Comparison of ENCODE assay signal across 8 mouse cellular contexts in genomic region chr13:51170691-51171680, GRCm38 (mm10). TPM values are rescaled to one million over a fixed set of nuclear protein-coding genes. Genes with fewer than 3 reads are reported as not detected.
DNase-seq lines count a peak whose midpoint lies in the region; ATAC-seq and TF ChIP-seq lines count a peak whose summit lies in the region.

Gene Nxnl2, plus strand, starts transcription at chr13:51171022.

- H3K4me1 ChIP-seq in intestine, embryonic 15.5 days (replicated peaks) = peaks cover 14% of the 10 kb centered on the region; the same call in 1 of the 2 replicates
- peaks cover 12% of the 10 kb centered on the region for H3K4me1 ChIP-seq in liver, embryonic 15.5 days (replicated peaks)
- peaks cover 7% of the 10 kb centered on the region; the same call in 1 of the 2 replicates for H3K4me1 ChIP-seq in neural tube, embryonic 11.5 days (ENCODE audit: control insufficient read depth, insufficient read depth, low read length)
- H3K4me1 ChIP-seq in stomach, postnatal 0 days (replicated peaks; ENCODE audit: control insufficient read depth, insufficient read depth) = no peaks in the 10 kb centered on the region

- H3K9me3 ChIP-seq in intestine, embryonic 15.5 days = no peaks in the 10 kb centered on the region
- H3K9me3 ChIP-seq in liver, embryonic 15.5 days (replicated peaks) = no peaks in the 10 kb centered on the region
- H3K9me3 ChIP-seq in neural tube, embryonic 11.5 days (ENCODE audit: control insufficient read depth, low read length) = no peaks in the 10 kb centered on the region
- no peaks in the 10 kb centered on the region for H3K9me3 ChIP-seq in stomach, postnatal 0 days (ENCODE audit: control insufficient read depth, low read length)

- H3K4me3 ChIP-seq in intestine, embryonic 15.5 days (replicated peaks) = peak within 1 kb of the TSS; percentile 54
- H3K4me3 ChIP-seq in liver, embryonic 15.5 days (replicated peaks) = peak within 1 kb of the TSS; percentile 44
- H3K4me3 ChIP-seq in neural tube, embryonic 11.5 days (ENCODE audit: low read depth, low read length) = peak within 1 kb of the TSS; percentile 35
- H3K4me3 ChIP-seq in stomach, postnatal 0 days (ENCODE audit: low read depth, low read length) = peak within 1 kb of the TSS; percentile 51

- WGBS in intestine, embryonic 15.5 days = under 1% methylated on average over 63 of the region's 64 CpGs
- WGBS in liver, embryonic 15.5 days (ENCODE audit: insufficient replicate concordance) = 2% methylated on average over 64 of the region's 64 CpGs
- under 1% methylated on average over 64 of the region's 64 CpGs for WGBS in neural tube, embryonic 11.5 days
- WGBS in stomach, postnatal 0 days = under 1% methylated on average over 59 of the region's 64 CpGs

- peak; percentile 68 for TF ChIP-seq CTCF in stomach, postnatal 0 days (IDR thresholded peaks at IDR 0.05; ENCODE audit: low read depth)

- no peaks in the 10 kb centered on the region; the same call in 1 of the 2 replicates for H3K27me3 ChIP-seq in intestine, embryonic 15.5 days (replicated peaks)
- peaks cover 45% of the 10 kb centered on the region for H3K27me3 ChIP-seq in liver, embryonic 15.5 days
- H3K27me3 ChIP-seq in neural tube, embryonic 11.5 days (ENCODE audit: control insufficient read depth, insufficient read depth, low read length) = peaks cover 2% of the 10 kb centered on the region; the same call in 1 of the 2 replicates
- no peaks in the 10 kb centered on the region; the same call in 1 of the 2 replicates for H3K27me3 ChIP-seq in stomach, postnatal 0 days (ENCODE audit: control insufficient read depth, insufficient read depth, low read length)

- peak within 1 kb of the TSS; percentile 98 for H3K4me2 ChIP-seq in intestine, embryonic 15.5 days (replicated peaks)
- peak within 1 kb of the TSS; percentile 69 for H3K4me2 ChIP-seq in liver, embryonic 15.5 days
- peak within 1 kb of the TSS; percentile 69 for H3K4me2 ChIP-seq in neural tube, embryonic 11.5 days (ENCODE audit: low read depth)
- H3K4me2 ChIP-seq in stomach, postnatal 0 days (replicated peaks; ENCODE audit: low read depth) = peak within 1 kb of the TSS; percentile 82

- TF ChIP-seq EP300 in stomach, postnatal 0 days (optimal IDR thresholded peaks at IDR 0.05) = no peak

- no peak for DNase-seq in frontal cortex, postnatal 36 days (ENCODE audit: low spot score in 2 of 2)
- DNase-seq in cerebellum, postnatal 14 days = peak; percentile 37 to 47
- DNase-seq in neural tube, embryonic 11.5 days (ENCODE audit: low spot score) = peak; percentile 49
- DNase-seq in stomach, postnatal 0 days (ENCODE audit: low spot score) = peak; percentile 75

- H3K36me3 ChIP-seq in intestine, embryonic 15.5 days = no peaks in the 10 kb centered on the region
- H3K36me3 ChIP-seq in liver, embryonic 15.5 days (replicated peaks) = no peaks in the 10 kb centered on the region
- H3K36me3 ChIP-seq in neural tube, embryonic 11.5 days (ENCODE audit: control insufficient read depth, insufficient read depth, low read length) = no peaks in the 10 kb centered on the region
- no peaks in the 10 kb centered on the region for H3K36me3 ChIP-seq in stomach, postnatal 0 days (ENCODE audit: control insufficient read depth, insufficient read depth, low read length)

- peak within 1 kb of the TSS; percentile 48 for H3K9ac ChIP-seq in intestine, embryonic 15.5 days
- H3K9ac ChIP-seq in liver, embryonic 15.5 days = no peak within 1 kb of the TSS
- H3K9ac ChIP-seq in neural tube, embryonic 11.5 days (ENCODE audit: low read length) = peak within 1 kb of the TSS; percentile 35
- peak within 1 kb of the TSS; percentile 51 for H3K9ac ChIP-seq in stomach, postnatal 0 days (ENCODE audit: low read length)

- no peak within 1 kb of the TSS for H3K27ac ChIP-seq in intestine, embryonic 15.5 days
- no peak within 1 kb of the TSS for H3K27ac ChIP-seq in liver, embryonic 15.5 days (replicated peaks)
- no peak within 1 kb of the TSS for H3K27ac ChIP-seq in neural tube, embryonic 11.5 days (ENCODE audit: low read depth, low read length)
- H3K27ac ChIP-seq in stomach, postnatal 0 days (replicated peaks) = no peak within 1 kb of the TSS

- peak; percentile 69 for ATAC-seq in frontal cortex, adult (ENCODE audit: low TSS enrichment)
- peak; percentile 78 for ATAC-seq in granulocyte monocyte progenitor cell, adult 5-6 weeks (replicated peaks; ENCODE audit: poor library complexity, severe bottlenecking)
- ATAC-seq in intestine, embryonic 15.5 days = peak; percentile 84
- no peak for ATAC-seq in liver, embryonic 15.5 days (ENCODE audit: insufficient read depth)
- ATAC-seq in neural tube, embryonic 11.5 days (ENCODE audit: insufficient read depth, low FRiP score, low TSS enrichment) = peak; percentile 69
- peak; percentile 81 for ATAC-seq in stomach, postnatal 0 days (ENCODE audit: low FRiP score, low TSS enrichment)

RNA-seq across cellular contexts. Expression of gene Nxnl2, which starts in this region (rescaled TPM):
- total RNA-seq in granulocyte monocyte progenitor cell, adult 5-6 weeks (2014; fragmentation: Nextera tagmentation) = not detected in 2 replicates
- total RNA-seq in granulocyte monocyte progenitor cell, adult 5-6 weeks (2017) = not detected in 2 replicates
- 2.1 and 2.3 TPM in 2 replicates for polyA plus RNA-seq in intestine, embryonic 15.5 days (2015; fragmentation: Nextera tagmentation; extraction: Ambion mirVana)
- 0.10 and 0.12 TPM in 2 replicates for polyA plus RNA-seq in liver, embryonic 15.5 days (2015; fragmentation: Nextera tagmentation; extraction: Ambion mirVana)
- 0.50 and 1.0 TPM in 2 replicates for polyA plus RNA-seq in neural tube, embryonic 11.5 days (2014; fragmentation: Nextera tagmentation; extraction: Ambion mirVana)
- polyA plus RNA-seq in stomach, postnatal 0 days (2015; fragmentation: Nextera tagmentation; extraction: Ambion mirVana) = 4.3 and 4.6 TPM in 2 replicates

Comparison
In these comparisons a context has a peak if more than half of its experiments do, and no peak if none do; other contexts are left out.
1. Peak in ATAC-seq in granulocyte monocyte progenitor cell, adult 5-6 weeks; RNA of the gene not detected or under 1 TPM.
2. DNase-seq: peak in cerebellum, postnatal 14 days (2 of 2), neural tube, embryonic 11.5 days (single experiment) and stomach, postnatal 0 days (single experiment); none in frontal cortex, postnatal 36 days (0 of 2).
3. Peak in every context shown above with its lines, with median percentiles within 50 percentile points of each other: H3K4me2 ChIP-seq and H3K4me3 ChIP-seq.